Mouse (Mus musculus) hindbrain, postnatal 0 days (tissue): ENCODE results near the gene Spsb1. TPM values are rescaled to one million over a fixed set of nuclear protein-coding genes. Genes with fewer than 3 reads are reported as not detected.

Experiments
- ATAC-seq: fragments of 200-750 bp; cut with Nextera tagmentation; 2 replicates; pipeline ENCODE4 v1.8.0; 2017; ENCODE audit warnings: mild to moderate bottlenecking, moderate TSS enrichment, moderate library complexity
- DNase-seq: peaks from one replicate; pipeline ENCODE4 v3.0.0-alpha.2; 2015; ENCODE audit warnings: low spot score
- H3K27ac ChIP-seq: fragments of 300-500 bp; sonication (generic); 2 replicates; pipeline ENCODE4 v1.5.1; 2014; ENCODE audit warnings: mild to moderate bottlenecking
- H3K27me3 ChIP-seq: fragments of 300-500 bp; sonication (generic); 2 replicates; pipeline ENCODE4 v1.6.1; 2014; ENCODE audit warnings: low read length, mixed read lengths; ENCODE audit not compliant: insufficient read depth
- H3K36me3 ChIP-seq: fragments of 300-500 bp; sonication (generic); 2 replicates; pipeline ENCODE4 v1.6.1; 2014; ENCODE audit warnings: low read length, mixed read lengths; ENCODE audit not compliant: insufficient read depth
- H3K4me1 ChIP-seq: fragments of 300-500 bp; sonication (generic); 2 replicates; pipeline ENCODE4 v1.6.1; 2014; ENCODE audit warnings: antibody characterized with exemption, low read length, mixed read lengths; ENCODE audit not compliant: insufficient read depth
- H3K4me2 ChIP-seq: fragments of 300-500 bp; sonication (generic); 2 replicates; pipeline ENCODE4 v1.6.1; 2014; ENCODE audit warnings: low read depth, mild to moderate bottlenecking, low read length, moderate library complexity, mixed read lengths
- H3K4me3 ChIP-seq: fragments of 300-500 bp; sonication (generic); 2 replicates; pipeline ENCODE4 v1.5.1; 2014; ENCODE audit warnings: low read length
- H3K9ac ChIP-seq: fragments of 300-500 bp; sonication (generic); replicated peaks from 2 replicates; pipeline ENCODE4 v1.6.1; 2014; ENCODE audit warnings: mild to moderate bottlenecking, low read length, moderate library complexity, mixed read lengths
- H3K9me3 ChIP-seq: fragments of 300-500 bp; sonication (generic); 2 replicates; pipeline ENCODE4 v1.6.1; 2016; ENCODE audit warnings: low read length, mixed read lengths
- CTCF ChIP-seq: IDR thresholded peaks from 2 replicates; pipeline ENCODE4 v1.5.1; 2016; ENCODE audit warnings: antibody characterized with exemption, control low read depth, low read depth
- WGBS: fragments of 180-500 bp; shearing (Covaris S2); extraction: QIAGEN DNeasy Blood & Tissue Kit; methylation state at CpG from one replicate; pipeline ENCODE4 v1.1.7; 2014; 5-methylcytosine and 5-hydroxymethylcytosine counted together
- polyA plus RNA-seq: library from polyadenylated mRNA; unstranded; fragments of >200 nt; fragmentation: Nextera tagmentation; extraction: Ambion mirVana; gene quantifications from 2 replicates; pipeline ENCODE4 v1.2.1, GENCODE M21; 2015
- total RNA-seq: library from RNA; depleted of rRNA; stranded (reverse); fragments of >200 nt; gene quantifications from 2 replicates; pipeline ENCODE4 v1.2.3, GENCODE M21; 2014

The Spsb1 gene
- total and polyA plus RNA-seq, 2 experiments from 2014 or later: 9.2 to 13.7 TPM

GRCm38 (mm10) chr4:149910558-149910957, 44.3 kb downstream of the Spsb1 start:
- Histone ChIP-seq H3K4me2 (no peak overlapping the region), H3K4me1 (peaks cover 21% of the 10 kb centered on the region), H3K9me3 (no peaks in the 10 kb centered on the region), H3K9ac (no peak overlapping the region), H3K4me3 (no peak overlapping the region), H3K27me3 (no peaks in the 10 kb centered on the region), H3K36me3 (no peaks in the 10 kb centered on the region), H3K27ac (no peak overlapping the region)
- WGBS: 53% methylated on average over 4 of the region's 4 CpGs
- no peak for DNase-seq
- no peak for TF ChIP-seq CTCF
- no peak for ATAC-seq

GRCm38 (mm10) chr4:149909551-149909950, 45.3 kb downstream of the Spsb1 start:
- WGBS: 84% methylated on average over 13 of the region's 13 CpGs
- no peak for TF ChIP-seq CTCF
- H3K9me3 ChIP-seq: no peaks in the 10 kb centered on the region
- DNase-seq (no peak), ATAC-seq (no peak)
- no peaks in the 10 kb centered on the region for H3K27me3 ChIP-seq
- no peak overlapping the region for H3K9ac ChIP-seq
- H3K27ac ChIP-seq: no peak overlapping the region
- H3K4me1 ChIP-seq: peaks cover 21% of the 10 kb centered on the region
- no peak overlapping the region for H3K4me2 ChIP-seq
- H3K36me3 ChIP-seq: no peaks in the 10 kb centered on the region
- H3K4me3 ChIP-seq: no peak overlapping the region

- 61% methylated on average over 7 of the region's 7 CpGs for WGBS
- H3K36me3 ChIP-seq: no peaks in the 10 kb centered on the region
- H3K27ac ChIP-seq: no peak overlapping the region
- H3K4me2 ChIP-seq: no peak overlapping the region
- H3K27me3 ChIP-seq: no peaks in the 10 kb centered on the region
- DNase-seq (no peak), ATAC-seq (no peak)
- H3K4me1 ChIP-seq: peaks cover 18% of the 10 kb centered on the region; the same call in 1 of the 2 replicates
- no peak overlapping the region for H3K4me3 ChIP-seq
- H3K9ac ChIP-seq: no peak overlapping the region
- TF ChIP-seq CTCF: no peak
- no peaks in the 10 kb centered on the region for H3K9me3 ChIP-seq
These were observed 45.9 kb downstream of the Spsb1 start for GRCm38 (mm10) chr4:149908923-149909322.

GRCm38 (mm10) chr4:149907656-149908055, 47.2 kb downstream of the Spsb1 start:
- H3K4me1 ChIP-seq: peaks cover 10% of the 10 kb centered on the region
- ATAC-seq: no peak
- DNase-seq: no peak
- H3K9ac ChIP-seq: no peak overlapping the region
- H3K4me2 ChIP-seq: no peak overlapping the region
- H3K4me3 ChIP-seq: no peak overlapping the region
- no peaks in the 10 kb centered on the region for H3K27me3 ChIP-seq
- H3K9me3 ChIP-seq: no peaks in the 10 kb centered on the region
- H3K27ac ChIP-seq: no peak overlapping the region
- 49% methylated on average over 7 of the region's 7 CpGs for WGBS
- no peak for TF ChIP-seq CTCF
- no peaks in the 10 kb centered on the region for H3K36me3 ChIP-seq

GRCm38 (mm10) chr4:149906921-149907320, 47.9 kb downstream of the Spsb1 start:
- Histone ChIP-seq H3K4me2 (no peak overlapping the region), H3K36me3 (no peaks in the 10 kb centered on the region), H3K9me3 (no peaks in the 10 kb centered on the region), H3K9ac (no peak overlapping the region), H3K4me3 (no peak overlapping the region), H3K27me3 (no peaks in the 10 kb centered on the region), H3K4me1 (peaks cover 8% of the 10 kb centered on the region), H3K27ac (no peak overlapping the region)
- TF ChIP-seq CTCF: no peak
- DNase-seq (no peak), ATAC-seq (no peak)
- WGBS: 35% methylated on average over 13 of the region's 13 CpGs

- H3K36me3 ChIP-seq: no peaks in the 10 kb centered on the region
- no peak overlapping the region for H3K9ac ChIP-seq
- no peaks in the 10 kb centered on the region for H3K9me3 ChIP-seq
- DNase-seq (no peak), ATAC-seq (no peak)
- no peak overlapping the region for H3K4me3 ChIP-seq
- no peak overlapping the region for H3K4me2 ChIP-seq
- H3K4me1 ChIP-seq: peaks cover 10% of the 10 kb centered on the region
- H3K27me3 ChIP-seq: no peaks in the 10 kb centered on the region
- WGBS: 87% methylated on average over 10 of the region's 10 CpGs
- H3K27ac ChIP-seq: no peak overlapping the region
- no peak for TF ChIP-seq CTCF
These were observed 49.4 kb downstream of the Spsb1 start for GRCm38 (mm10) chr4:149905302-149905974.

GRCm38 (mm10) chr4:149903026-149903425, 51.8 kb downstream of the Spsb1 start:
- H3K4me1 ChIP-seq: peaks cover 7% of the 10 kb centered on the region
- TF ChIP-seq CTCF: no peak
- no peak overlapping the region for H3K4me2 ChIP-seq
- no peak overlapping the region for H3K9ac ChIP-seq
- 51% methylated on average over 5 of the region's 5 CpGs for WGBS
- peak; percentile 27; the same call in 1 of the 2 replicates for ATAC-seq
- H3K36me3 ChIP-seq: no peaks in the 10 kb centered on the region
- no peak overlapping the region for H3K27ac ChIP-seq
- DNase-seq: peak; percentile 56
- no peaks in the 10 kb centered on the region for H3K27me3 ChIP-seq
- H3K4me3 ChIP-seq: no peak overlapping the region
- no peaks in the 10 kb centered on the region for H3K9me3 ChIP-seq
